Mouse (Mus musculus): ENCODE data around the gene Rptn. TPM values are rescaled to one million over a fixed set of nuclear protein-coding genes. Genes with fewer than 3 reads are reported as not detected.

The Rptn gene
- total RNA-seq (2012; rRNA removed) (not detected in 2 replicates), polyA plus RNA-seq (2012; ENCODE audit: insufficient read depth in 1 of 2, insufficient read length in 2 of 2, low read depth in 1 of 2, low replicate concordance in 2 of 2, missing spikeins in 1 of 2) (not detected)

DNA sequence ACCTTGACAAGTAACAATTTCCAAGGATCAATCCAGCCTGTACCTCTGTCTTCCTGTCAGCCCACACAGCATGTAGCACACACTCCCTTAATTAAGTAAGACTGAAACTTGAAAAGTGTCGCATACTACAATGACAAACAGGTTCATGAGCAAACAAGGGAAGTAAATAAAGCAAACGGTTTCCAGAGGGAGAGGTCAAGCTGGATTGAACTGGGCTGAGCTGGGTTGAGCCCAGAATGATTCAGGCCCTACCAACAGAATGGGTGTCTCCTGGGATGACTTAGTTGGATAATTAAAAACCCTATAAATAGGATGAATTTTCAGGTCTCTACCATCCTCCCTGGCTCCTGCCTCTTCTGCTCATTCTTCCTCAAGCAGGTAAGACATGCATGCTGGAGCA, at the start of gene Rptn:
TSS of gene Rptn (plus strand) at position 334 of the 400 bp plus-strand sequence.
- H3K79me2 ChIP-seq (ENCODE audit: control insufficient read depth, insufficient read depth, low read length, poor library complexity), result no peaks in the 10 kb centered on the region
- H3K4me1 ChIP-seq (ENCODE audit: control insufficient read depth in 1 of 2, insufficient read depth in 2 of 2, low read length in 2 of 2), result no peaks in the 10 kb centered on the region
- H3K27me3 ChIP-seq (ENCODE audit: control insufficient read depth in 1 of 2, insufficient read depth in 2 of 2, low read length in 2 of 2), result no peaks in the 10 kb centered on the region
- H3K27ac ChIP-seq (ENCODE audit: control insufficient read depth, low read depth, low read length), result no peak within 1 kb of the TSS
- H3K9ac ChIP-seq (ENCODE audit: control insufficient read depth, low read depth, low read length, poor library complexity, severe bottlenecking), result no peak within 1 kb of the TSS
- no peak within 1 kb of the TSS for H3K4me3 ChIP-seq (ENCODE audit: control insufficient read depth in 1 of 2, insufficient read depth in 1 of 2, low read depth in 2 of 2, low read length in 2 of 2)
- TF ChIP-seq UBTF (IDR thresholded peaks at IDR 0.05; ENCODE audit: borderline replicate concordance, insufficient read depth, low read depth, low read length), result no peak
- no peak for TF ChIP-seq TAL1 (IDR thresholded peaks at IDR 0.05; ENCODE audit: low read length)
- TF ChIP-seq CHD1 (IDR thresholded peaks at IDR 0.05; ENCODE audit: low read depth, low read length), result no peak
- TF ChIP-seq MYC (IDR thresholded peaks at IDR 0.05; ENCODE audit: low read depth, low read length), result no peak
- no peak for TF ChIP-seq MAFK (IDR thresholded peaks at IDR 0.05; ENCODE audit: borderline replicate concordance, low read depth, low read length)
- TF ChIP-seq USF2 (IDR thresholded peaks at IDR 0.05; ENCODE audit: borderline replicate concordance in 1 of 2, insufficient read depth in 1 of 2, low read depth in 1 of 2, low read length in 2 of 2), result no peak
- no peak for TF ChIP-seq POLR2AphosphoS2 (IDR thresholded peaks at IDR 0.05; ENCODE audit: low read length)
- TF ChIP-seq NELFE (IDR thresholded peaks at IDR 0.05; ENCODE audit: low read depth, low read length), result no peak
- TF ChIP-seq ZNF384 (IDR thresholded peaks at IDR 0.05; ENCODE audit: low read depth, low read length), result no peak
- TF ChIP-seq POLR2A (IDR thresholded peaks at IDR 0.05; ENCODE audit: control insufficient read depth in 1 of 2, insufficient read depth in 1 of 2, low read depth in 1 of 2, low read length in 2 of 2, poor library complexity in 1 of 2), result no peak
- TF ChIP-seq POLR2AphosphoS5 (IDR thresholded peaks at IDR 0.05; ENCODE audit: borderline replicate concordance, low read depth, low read length), result no peak
- TF ChIP-seq E2F4 (IDR thresholded peaks at IDR 0.05; ENCODE audit: borderline replicate concordance, low read depth, low read length), result no peak
- no peak for TF ChIP-seq GATA1 (IDR thresholded peaks at IDR 0.05; ENCODE audit: low read depth, low read length)
- no peak for TF ChIP-seq SMC3 (IDR thresholded peaks at IDR 0.05; ENCODE audit: low read depth, low read length)
- no peak for TF ChIP-seq GABPA (IDR thresholded peaks at IDR 0.05; ENCODE audit: low read depth, low read length)
- TF ChIP-seq MEF2A (IDR thresholded peaks at IDR 0.05; ENCODE audit: extremely low read depth, insufficient replicate concordance, low read depth, low read length, poor library complexity, severe bottlenecking), result no peak
- TF ChIP-seq CHD2 (IDR thresholded peaks at IDR 0.05; ENCODE audit: low read length), result no peak
- TF ChIP-seq HCFC1 (IDR thresholded peaks at IDR 0.05; ENCODE audit: low read depth, low read length), result no peak
- no peak for TF ChIP-seq SIN3A (IDR thresholded peaks at IDR 0.05; ENCODE audit: low read length)
- no peak for TF ChIP-seq MAZ (IDR thresholded peaks at IDR 0.05; ENCODE audit: low read depth, low read length)
- H3K36me3 ChIP-seq (ENCODE audit: control insufficient read depth in 1 of 2, insufficient read depth in 2 of 2, low read length in 2 of 2), result no peaks in the 10 kb centered on the region
- H3K9me3 ChIP-seq (replicated peaks; ENCODE audit: insufficient read depth, low read length), result 0 out of 2 replicates have a peak, but pooled peaks cover 2% of the 10 kb centered on the region
- no peak for DNase-seq (ENCODE audit: low read depth, low spot score)

DNA sequence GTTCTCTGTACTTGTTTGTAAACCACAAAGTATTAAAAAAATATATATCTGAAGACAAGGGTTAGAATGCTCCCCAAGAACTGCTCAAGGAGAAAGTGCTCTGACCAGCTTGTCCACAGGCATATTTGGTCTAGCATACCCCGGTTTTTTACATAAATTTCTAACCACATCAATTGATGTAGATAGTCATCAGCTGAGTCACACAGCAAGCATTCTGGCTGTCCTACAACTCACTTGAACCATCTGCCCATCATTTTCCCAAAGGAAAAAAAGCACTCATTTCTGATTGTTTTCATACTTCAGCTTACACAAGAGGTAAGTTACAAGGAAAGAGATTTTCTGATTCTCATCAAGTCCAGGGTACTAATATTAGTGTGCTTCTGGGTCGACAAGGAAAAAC, 46.6 kb upstream of the Rptn start:
- Histone ChIP-seq H3K4me1 (ENCODE audit: control insufficient read depth in 1 of 2, insufficient read depth in 2 of 2, low read length in 2 of 2) (no peaks in the 10 kb centered on the region), H3K9me3 (replicated peaks; ENCODE audit: insufficient read depth, low read length) (no peaks in the 10 kb centered on the region), H3K4me3 (ENCODE audit: control insufficient read depth in 1 of 2, insufficient read depth in 1 of 2, low read depth in 2 of 2, low read length in 2 of 2) (no peak overlapping the region), H3K27ac (ENCODE audit: control insufficient read depth, low read depth, low read length) (no peak overlapping the region), H3K9ac (ENCODE audit: control insufficient read depth, low read depth, low read length, poor library complexity, severe bottlenecking) (no peak overlapping the region), H3K79me2 (ENCODE audit: control insufficient read depth, insufficient read depth, low read length, poor library complexity) (no peaks in the 10 kb centered on the region), H3K36me3 (ENCODE audit: control insufficient read depth in 1 of 2, insufficient read depth in 2 of 2, low read length in 2 of 2) (no peaks in the 10 kb centered on the region), H3K27me3 (ENCODE audit: control insufficient read depth in 1 of 2, insufficient read depth in 2 of 2, low read length in 2 of 2) (no peaks in the 10 kb centered on the region)
- no peak for TF ChIP-seq NELFE (IDR thresholded peaks at IDR 0.05; ENCODE audit: low read depth, low read length)
- no peak for TF ChIP-seq TAL1 (IDR thresholded peaks at IDR 0.05; ENCODE audit: low read length)
- no peak for TF ChIP-seq UBTF (IDR thresholded peaks at IDR 0.05; ENCODE audit: borderline replicate concordance, insufficient read depth, low read depth, low read length)
- no peak for TF ChIP-seq CHD2 (IDR thresholded peaks at IDR 0.05; ENCODE audit: low read length)
- TF ChIP-seq MEF2A (IDR thresholded peaks at IDR 0.05; ENCODE audit: extremely low read depth, insufficient replicate concordance, low read depth, low read length, poor library complexity, severe bottlenecking), result no peak
- TF ChIP-seq MAX (IDR thresholded peaks at IDR 0.05; ENCODE audit: low read length), result no peak
- TF ChIP-seq TCF12 (IDR thresholded peaks at IDR 0.05; ENCODE audit: low read depth, low read length), result no peak
- no peak for TF ChIP-seq TBP (IDR thresholded peaks at IDR 0.05; ENCODE audit: low read depth, low read length)
- TF ChIP-seq SMC3 (IDR thresholded peaks at IDR 0.05; ENCODE audit: low read depth, low read length), result no peak
- no peak for TF ChIP-seq POLR2A (IDR thresholded peaks at IDR 0.05; ENCODE audit: control insufficient read depth in 1 of 2, insufficient read depth in 1 of 2, low read depth in 1 of 2, low read length in 2 of 2, poor library complexity in 1 of 2)
- no peak for TF ChIP-seq ZKSCAN1 (IDR thresholded peaks at IDR 0.05; ENCODE audit: low read depth, low read length)
- TF ChIP-seq GABPA (IDR thresholded peaks at IDR 0.05; ENCODE audit: low read depth, low read length), result no peak
- no peak for TF ChIP-seq GATA1 (IDR thresholded peaks at IDR 0.05; ENCODE audit: low read depth, low read length)
- no peak for TF ChIP-seq MXI1 (IDR thresholded peaks at IDR 0.05; ENCODE audit: low read depth, low read length)
- TF ChIP-seq ETS1 (IDR thresholded peaks at IDR 0.05; ENCODE audit: low read depth, low read length), result no peak
- no peak for TF ChIP-seq RAD21 (IDR thresholded peaks at IDR 0.05; ENCODE audit: low read depth, low read length)
- TF ChIP-seq BHLHE40 (IDR thresholded peaks at IDR 0.05; ENCODE audit: borderline replicate concordance, low read depth, low read length), result no peak
- no peak for DNase-seq (ENCODE audit: low read depth, low spot score)

Data from MEL (cell line).